Mouse (Mus musculus) heart, embryonic 15.5 days (tissue): ENCODE data around the gene Bean1. TPM values are rescaled to one million over a fixed set of nuclear protein-coding genes. Genes with fewer than 3 reads are reported as not detected.

ENCODE experiments used
- ATAC-seq: fragments of 200-750 bp; cut with Nextera tagmentation; replicated peaks from 2 replicates; pipeline ENCODE4 v1.8.0; 2017; ENCODE audit warnings: low read depth, moderate TSS enrichment; ENCODE audit not compliant: insufficient number of reproducible peaks, insufficient read depth, low FRiP score
- H3K27ac ChIP-seq: fragments of 300-500 bp; sonication (generic); 2 replicates; pipeline ENCODE4 v1.5.1; 2015; ENCODE audit warnings: mild to moderate bottlenecking, inconsistent platforms
- H3K27me3 ChIP-seq: fragments of 300-500 bp; sonication (generic); 2 replicates; pipeline ENCODE4 v1.6.1; 2015; ENCODE audit warnings: inconsistent platforms
- H3K36me3 ChIP-seq: fragments of 300-500 bp; sonication (generic); 2 replicates; pipeline ENCODE4 v1.6.1; 2015; ENCODE audit warnings: mild to moderate bottlenecking, inconsistent platforms
- H3K4me1 ChIP-seq: fragments of 300-500 bp; sonication (generic); replicated peaks from 2 replicates; pipeline ENCODE4 v1.6.1; 2015; ENCODE audit warnings: inconsistent platforms
- H3K4me2 ChIP-seq: fragments of 300-500 bp; sonication (generic); 2 replicates; pipeline ENCODE4 v1.6.1; 2015; ENCODE audit warnings: inconsistent platforms, mild to moderate bottlenecking, moderate library complexity
- H3K4me3 ChIP-seq: fragments of 300-500 bp; sonication (generic); 2 replicates; pipeline ENCODE4 v1.5.1; 2015; ENCODE audit warnings: mild to moderate bottlenecking, inconsistent platforms
- H3K9ac ChIP-seq: fragments of 300-500 bp; sonication (generic); 2 replicates; pipeline ENCODE4 v1.6.1; 2015; ENCODE audit warnings: mild to moderate bottlenecking, inconsistent platforms
- H3K9me3 ChIP-seq: fragments of 300-500 bp; sonication (generic); replicated peaks from 2 replicates; pipeline ENCODE4 v1.6.1; 2016; ENCODE audit warnings: inconsistent platforms
- WGBS: fragments of 180-500 bp; shearing (Covaris S2); methylation state at CpG from one replicate; pipeline ENCODE4 v1.1.7; 2015; ENCODE audit warnings: mixed read lengths; 5-methylcytosine and 5-hydroxymethylcytosine counted together
- polyA plus RNA-seq: library from polyadenylated mRNA; unstranded; fragments of >200 nt; fragmentation: Nextera tagmentation; extraction: Ambion mirVana; gene quantifications from 2 replicates; pipeline ENCODE4 v1.2.1, GENCODE M21; 2015

The Bean1 gene
- polyA plus RNA-seq, 1 experiment from 2014 or later: 0.84 TPM

GRCm38 (mm10) chr8:104217601-104218000 lies 47.4 kb downstream of the Bean1 start:
- ATAC-seq: no peak
- Histone ChIP-seq H3K4me1 (no peaks in the 10 kb centered on the region; the same call in 1 of the 2 replicates), H3K9ac (no peak overlapping the region), H3K27ac (no peak overlapping the region), H3K4me2 (no peak overlapping the region), H3K36me3 (no peaks in the 10 kb centered on the region), H3K27me3 (no peaks in the 10 kb centered on the region; the same call in 1 of the 2 replicates), H3K9me3 (no peaks in the 10 kb centered on the region), H3K4me3 (no peak overlapping the region)
- WGBS: 81% methylated on average over 5 of the region's 5 CpGs

DNA sequence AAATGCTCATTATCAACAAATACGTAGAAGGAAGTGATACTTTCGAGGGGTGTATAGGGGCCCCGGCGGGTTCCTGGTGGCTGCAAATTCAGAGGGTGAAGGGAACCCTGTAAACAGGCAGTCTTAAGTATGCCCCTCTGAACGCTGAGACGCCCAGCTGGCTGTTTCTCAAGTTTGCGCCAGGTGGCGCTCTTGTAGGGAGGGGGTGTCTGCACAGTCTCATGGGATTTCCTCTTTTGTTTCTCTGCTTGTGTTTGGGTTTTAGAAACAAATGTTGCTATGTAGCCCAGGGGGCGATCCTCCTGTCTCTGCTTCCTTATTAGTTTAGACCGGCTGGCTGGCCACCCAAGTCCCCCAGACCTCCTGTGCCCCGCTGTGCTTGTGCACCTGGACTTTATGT lies 48.8 kb downstream of the Bean1 start:
- WGBS: 22% methylated on average over 11 of the region's 11 CpGs
- no peak for ATAC-seq

GRCm38 (mm10) chr8:104219806-104220205 lies 49.6 kb downstream of the Bean1 start:
- H3K36me3 ChIP-seq: no peaks in the 10 kb centered on the region
- ATAC-seq: no peak
- H3K9ac ChIP-seq: no peak overlapping the region
- no peaks in the 10 kb centered on the region; the same call in 1 of the 2 replicates for H3K4me1 ChIP-seq
- WGBS: 37% methylated on average over 5 of the region's 5 CpGs
- H3K4me2 ChIP-seq: no peak overlapping the region
- no peaks in the 10 kb centered on the region; the same call in 1 of the 2 replicates for H3K27me3 ChIP-seq
- no peaks in the 10 kb centered on the region for H3K9me3 ChIP-seq
- no peak overlapping the region for H3K27ac ChIP-seq
- no peak overlapping the region for H3K4me3 ChIP-seq

More for the DNA sequence above, 48.8 kb downstream of the Bean1 start:
- H3K27ac ChIP-seq: no peak overlapping the region
- no peaks in the 10 kb centered on the region; the same call in 1 of the 2 replicates for H3K4me1 ChIP-seq
- no peaks in the 10 kb centered on the region for H3K9me3 ChIP-seq
- H3K4me2 ChIP-seq: peak overlapping the region; percentile 31; the same call in 1 of the 2 replicates
- H3K27me3 ChIP-seq: no peaks in the 10 kb centered on the region; the same call in 1 of the 2 replicates
- no peaks in the 10 kb centered on the region for H3K36me3 ChIP-seq
- H3K9ac ChIP-seq: no peak overlapping the region
- H3K4me3 ChIP-seq: no peak overlapping the region

DNA sequence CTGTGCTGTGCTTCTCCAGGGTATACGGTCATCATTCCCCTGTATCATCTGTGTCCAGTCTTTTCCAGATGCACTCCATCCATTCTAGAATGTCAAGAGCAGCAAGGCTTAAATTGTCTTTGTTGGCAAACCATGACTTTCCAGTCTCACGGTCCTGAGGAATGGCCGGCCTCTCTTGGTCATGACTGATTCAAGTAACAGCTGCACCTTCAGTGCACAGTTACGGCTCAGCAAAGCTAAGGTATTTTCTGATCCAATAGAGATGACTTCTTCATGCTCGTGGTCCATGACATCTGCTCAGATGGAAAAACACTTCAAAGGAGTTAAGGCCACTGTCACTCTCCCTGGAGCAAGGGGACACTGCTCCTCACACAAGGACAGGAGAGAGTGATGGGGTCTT lies 56.8 kb downstream of the Bean1 start:
- H3K4me2 ChIP-seq: no peak overlapping the region
- ATAC-seq: no peak
- H3K36me3 ChIP-seq: peaks cover 41% of the 10 kb centered on the region
- no peaks in the 10 kb centered on the region for H3K4me1 ChIP-seq
- WGBS: 88% methylated on average over 5 of the region's 5 CpGs
- H3K4me3 ChIP-seq: no peak overlapping the region
- no peaks in the 10 kb centered on the region for H3K27me3 ChIP-seq
- H3K27ac ChIP-seq: no peak overlapping the region
- H3K9ac ChIP-seq: no peak overlapping the region
- H3K9me3 ChIP-seq: no peaks in the 10 kb centered on the region

- ATAC-seq: no peak
- 79% methylated on average over 9 of the region's 9 CpGs for WGBS
- H3K27me3 ChIP-seq: no peaks in the 10 kb centered on the region
- H3K36me3 ChIP-seq: peaks cover 49% of the 10 kb centered on the region
- H3K27ac ChIP-seq: no peak overlapping the region
- no peaks in the 10 kb centered on the region for H3K4me1 ChIP-seq
- no peak overlapping the region for H3K4me3 ChIP-seq
- H3K4me2 ChIP-seq: no peak overlapping the region
- H3K9me3 ChIP-seq: no peaks in the 10 kb centered on the region
- H3K9ac ChIP-seq: no peak overlapping the region
Observed at GRCm38 (mm10) chr8:104230377-104230776, 60.1 kb downstream of the Bean1 start.

GRCm38 (mm10) chr8:104232039-104232438 lies 61.8 kb downstream of the Bean1 start:
- Histone ChIP-seq H3K27ac (no peak overlapping the region), H3K9ac (no peak overlapping the region), H3K4me1 (no peaks in the 10 kb centered on the region), H3K4me3 (no peak overlapping the region), H3K27me3 (no peaks in the 10 kb centered on the region), H3K4me2 (no peak overlapping the region), H3K9me3 (no peaks in the 10 kb centered on the region), H3K36me3 (peaks cover 47% of the 10 kb centered on the region)
- ATAC-seq: no peak
- WGBS: 93% methylated on average over 4 of the region's 4 CpGs

DNA sequence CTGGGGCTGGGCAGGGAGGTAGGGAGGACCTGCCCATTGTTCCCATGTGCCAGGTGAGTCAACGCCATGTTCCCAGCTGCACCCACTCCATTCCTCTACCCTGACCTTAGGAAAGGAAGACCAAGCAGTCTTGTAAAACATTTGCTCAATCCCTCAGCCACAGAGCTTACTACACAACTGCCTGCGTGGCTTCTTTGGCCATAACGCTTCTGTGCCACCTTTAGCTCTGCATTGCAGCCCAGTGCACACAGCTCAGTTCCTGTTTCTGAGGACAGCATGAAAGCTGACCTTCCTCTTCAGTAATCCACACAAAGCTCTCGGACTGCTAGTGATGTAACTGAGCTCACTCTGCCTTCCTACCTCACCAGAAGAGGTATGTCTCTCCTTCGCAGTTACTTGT lies 62.7 kb downstream of the Bean1 start:
- Histone ChIP-seq H3K4me3 (no peak overlapping the region), H3K9ac (no peak overlapping the region), H3K9me3 (no peaks in the 10 kb centered on the region), H3K27me3 (no peaks in the 10 kb centered on the region), H3K27ac (no peak overlapping the region), H3K4me1 (no peaks in the 10 kb centered on the region), H3K4me2 (no peak overlapping the region), H3K36me3 (peaks cover 43% of the 10 kb centered on the region)
- no peak for ATAC-seq
- WGBS: 93% methylated on average over 5 of the region's 5 CpGs

DNA sequence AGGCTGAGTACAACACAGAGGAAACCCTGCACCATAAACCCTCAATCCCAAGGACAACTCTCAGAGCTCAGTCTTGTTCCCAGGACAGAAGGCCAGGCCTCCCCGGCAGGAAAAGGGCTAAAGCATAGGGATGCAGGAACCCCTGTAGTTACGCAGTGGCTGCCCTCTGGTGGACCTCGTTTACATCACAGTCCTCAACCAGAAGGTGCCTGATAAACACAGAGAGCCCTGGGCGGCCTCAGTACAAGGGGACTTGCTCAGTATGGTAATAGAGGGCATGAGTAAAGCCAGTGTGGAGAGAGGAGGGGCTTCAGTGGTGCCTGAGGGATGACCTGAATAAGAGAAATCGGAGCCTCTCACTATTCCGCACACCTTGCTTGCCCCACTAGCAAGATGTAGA lies 64.3 kb downstream of the Bean1 start:
- 56% methylated on average over 6 of the region's 6 CpGs for WGBS
- Histone ChIP-seq H3K4me3 (no peak overlapping the region), H3K4me1 (no peaks in the 10 kb centered on the region), H3K4me2 (no peak overlapping the region), H3K36me3 (peaks cover 39% of the 10 kb centered on the region), H3K27me3 (no peaks in the 10 kb centered on the region), H3K27ac (no peak overlapping the region), H3K9me3 (no peaks in the 10 kb centered on the region), H3K9ac (no peak overlapping the region)
- no peak for ATAC-seq

DNA sequence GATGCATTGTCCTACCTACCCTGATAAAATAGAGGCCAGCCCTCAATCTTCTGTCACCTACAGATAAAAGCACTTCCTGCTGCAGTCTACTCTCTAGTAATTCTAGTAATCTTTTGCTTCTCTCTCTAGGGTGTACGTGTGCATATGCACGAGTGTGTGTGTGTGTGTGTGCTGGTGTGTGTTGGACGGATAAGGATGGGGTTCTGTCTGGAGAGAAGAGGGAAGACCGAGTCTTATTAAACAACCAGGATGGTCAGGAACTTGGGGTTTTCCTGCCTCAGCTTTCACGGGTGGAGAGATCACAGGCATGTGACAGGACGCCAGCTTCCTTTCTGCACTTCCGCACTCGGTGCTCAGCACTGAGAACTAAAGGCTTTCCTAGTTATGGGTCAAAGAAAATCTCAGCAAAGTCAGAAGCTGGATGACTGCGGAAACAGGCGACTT lies 69.2 kb downstream of the Bean1 start:
- no peak overlapping the region for H3K9ac ChIP-seq
- H3K27me3 ChIP-seq: no peaks in the 10 kb centered on the region
- 72% methylated on average over 10 of the region's 10 CpGs for WGBS
- no peaks in the 10 kb centered on the region for H3K4me1 ChIP-seq
- no peak overlapping the region for H3K4me2 ChIP-seq
- H3K9me3 ChIP-seq: no peaks in the 10 kb centered on the region
- no peak overlapping the region for H3K27ac ChIP-seq
- no peak overlapping the region for H3K4me3 ChIP-seq
- H3K36me3 ChIP-seq: peaks cover 37% of the 10 kb centered on the region
- no peak for ATAC-seq

DNA sequence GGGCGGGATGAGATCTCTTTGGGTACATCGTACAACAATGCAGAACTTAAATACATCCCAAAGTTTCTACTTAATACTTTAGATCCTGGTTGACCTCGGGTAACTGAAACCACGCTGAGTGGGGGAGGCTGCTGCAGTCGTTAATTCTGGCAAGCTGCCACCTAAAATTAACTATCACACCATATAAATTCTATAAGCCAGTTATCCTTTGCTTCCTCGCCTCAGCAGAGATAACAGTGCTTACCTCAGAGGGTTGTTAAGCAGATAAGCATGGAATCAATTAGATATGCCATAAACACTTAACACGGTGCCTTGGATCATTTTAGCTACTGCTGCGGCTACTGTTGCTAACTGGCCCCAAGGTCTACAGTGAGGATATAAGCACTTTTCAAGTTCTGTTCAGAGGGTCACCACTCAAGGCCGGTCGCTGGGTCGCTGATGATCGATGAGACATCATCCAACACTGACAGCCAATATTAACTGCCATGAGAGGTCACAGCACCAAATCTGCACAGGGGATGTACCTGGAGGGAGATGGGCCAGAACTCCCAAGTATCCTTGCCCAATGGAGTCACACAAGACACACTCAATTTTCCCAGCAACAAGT lies 71.9 kb downstream of the Bean1 start:
- no peak overlapping the region for H3K27ac ChIP-seq
- H3K9ac ChIP-seq: no peak overlapping the region
- peaks cover 5% of the 10 kb centered on the region for H3K4me1 ChIP-seq
- H3K36me3 ChIP-seq: peaks cover 32% of the 10 kb centered on the region
- no peak overlapping the region for H3K4me3 ChIP-seq
- no peaks in the 10 kb centered on the region for H3K9me3 ChIP-seq
- no peaks in the 10 kb centered on the region for H3K27me3 ChIP-seq
- H3K4me2 ChIP-seq: no peak overlapping the region
- 66% methylated on average over 12 of the region's 12 CpGs for WGBS
- no peak for ATAC-seq

GRCm38 (mm10) chr8:104246621-104247020 lies 76.4 kb downstream of the Bean1 start:
- H3K4me3 ChIP-seq: no peak overlapping the region
- H3K4me2 ChIP-seq: no peak overlapping the region; the same call in 1 of the 2 replicates
- ATAC-seq: no peak
- H3K9me3 ChIP-seq: no peaks in the 10 kb centered on the region
- no peak overlapping the region for H3K27ac ChIP-seq
- 80% methylated on average over 4 of the region's 4 CpGs for WGBS
- no peak overlapping the region for H3K9ac ChIP-seq
- peaks cover 10% of the 10 kb centered on the region for H3K36me3 ChIP-seq
- H3K27me3 ChIP-seq: no peaks in the 10 kb centered on the region
- H3K4me1 ChIP-seq: peaks cover 21% of the 10 kb centered on the region
